Mouse (Mus musculus): ENCODE data around the gene Cadm2.

DNA sequence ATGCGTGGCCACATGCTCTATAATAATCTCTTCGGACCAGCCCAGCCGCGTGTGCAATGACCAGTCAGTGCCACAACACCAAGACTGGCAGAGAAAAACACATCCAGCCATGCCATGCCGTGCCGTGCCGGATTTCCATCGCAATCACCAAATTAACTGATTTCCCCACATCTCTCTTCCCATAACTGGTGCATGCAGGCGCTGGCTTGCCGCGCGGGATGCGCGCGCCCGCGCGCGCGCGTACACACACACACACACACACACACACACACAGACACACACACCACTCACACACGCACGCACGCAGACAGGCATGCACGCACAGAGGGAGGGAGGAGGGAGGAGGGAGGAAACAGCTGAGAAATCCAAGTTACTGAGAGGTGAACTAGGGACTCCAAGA is 2.9 kb downstream of the Cadm2 start:
- TF ChIP-seq POLR2A (IDR thresholded peaks at IDR 0.05; ENCODE audit: low read depth, low read length) (no peak), CTCF (IDR thresholded peaks at IDR 0.05; ENCODE audit: extremely low read depth, insufficient read depth, insufficient read length, insufficient replicate concordance) (no peak)
